Mouse (Mus musculus) MEL (cell line): ENCODE data around the gene Gm12830.

ENCODE experiments used
- CHD2 ChIP-seq: IDR thresholded peaks from 2 replicates; pipeline ENCODE4 v1.6.1; 2011; ENCODE audit warnings: low read length, improper control_type of control experiment
- CTCF ChIP-seq, 3 experiments: IDR thresholded peaks in 2 of 3; conservative IDR thresholded peaks in 1 of 3; 2 replicates each; pipeline ENCODE4 v1.5.1; 2011 to 2012; ENCODE audit warnings: low read length in 3 of 3, low read depth in 2 of 3, mild to moderate bottlenecking in 2 of 3, improper control_type of control experiment in 1 of 3, inconsistent platforms in 1 of 3, mixed read lengths in 1 of 3, moderate library complexity in 1 of 3; ENCODE audit not compliant: control insufficient read depth in 1 of 3, insufficient read depth in 1 of 3, poor library complexity in 1 of 3, severe bottlenecking in 1 of 3
- E2F4 ChIP-seq: IDR thresholded peaks from 2 replicates; pipeline ENCODE4 v1.6.1; 2011; ENCODE audit warnings: low read depth, low read length, improper control_type of control experiment, borderline replicate concordance
- EP300 ChIP-seq, 2 experiments: IDR thresholded peaks; 2 replicates each; pipeline ENCODE4 v1.6.1; 2011; ENCODE audit warnings: improper control_type of control experiment in 2 of 2, low read length in 2 of 2, low read depth in 1 of 2, mild to moderate bottlenecking in 1 of 2
- MAZ ChIP-seq: IDR thresholded peaks from 2 replicates; pipeline ENCODE4 v1.6.1; 2012; ENCODE audit warnings: low read depth, mild to moderate bottlenecking, inconsistent platforms, low read length, improper control_type of control experiment
- POLR2A ChIP-seq, 2 experiments: IDR thresholded peaks; 2 replicates each; pipeline ENCODE4 v1.6.1; 2011 to 2012; ENCODE audit warnings: low read length in 2 of 2, mild to moderate bottlenecking in 2 of 2, control low read depth in 1 of 2, improper control_type of control experiment in 1 of 2, low read depth in 1 of 2, moderate library complexity in 1 of 2; ENCODE audit not compliant: control insufficient read depth in 1 of 2, insufficient read depth in 1 of 2, poor library complexity in 1 of 2
- POLR2AphosphoS2 ChIP-seq: IDR thresholded peaks from 2 replicates; pipeline ENCODE4 v1.6.1; 2011; ENCODE audit warnings: low read length, improper control_type of control experiment
- RCOR1 ChIP-seq: IDR thresholded peaks from 2 replicates; pipeline ENCODE4 v1.6.1; 2012; ENCODE audit warnings: low read depth, mild to moderate bottlenecking, inconsistent platforms, low read length, improper control_type of control experiment
- UBTF ChIP-seq: IDR thresholded peaks from 2 replicates; pipeline ENCODE4 v1.6.1; 2012; ENCODE audit warnings: low read depth, mild to moderate bottlenecking, inconsistent platforms, low read length, improper control_type of control experiment, moderate library complexity, borderline replicate concordance; ENCODE audit not compliant: insufficient read depth
- USF1 ChIP-seq: IDR thresholded peaks from 2 replicates; pipeline ENCODE4 v1.6.1; 2014; ENCODE audit warnings: low read depth, mild to moderate bottlenecking, inconsistent platforms, low read length, improper control_type of control experiment, moderate library complexity
- ZKSCAN1 ChIP-seq: IDR thresholded peaks from 2 replicates; pipeline ENCODE4 v1.6.1; 2012; ENCODE audit warnings: low read depth, mild to moderate bottlenecking, inconsistent platforms, low read length, improper control_type of control experiment, moderate library complexity
- ZNF384 ChIP-seq: IDR thresholded peaks from 2 replicates; pipeline ENCODE4 v1.6.1; 2012; ENCODE audit warnings: low read depth, mild to moderate bottlenecking, inconsistent platforms, low read length, improper control_type of control experiment

DNA sequence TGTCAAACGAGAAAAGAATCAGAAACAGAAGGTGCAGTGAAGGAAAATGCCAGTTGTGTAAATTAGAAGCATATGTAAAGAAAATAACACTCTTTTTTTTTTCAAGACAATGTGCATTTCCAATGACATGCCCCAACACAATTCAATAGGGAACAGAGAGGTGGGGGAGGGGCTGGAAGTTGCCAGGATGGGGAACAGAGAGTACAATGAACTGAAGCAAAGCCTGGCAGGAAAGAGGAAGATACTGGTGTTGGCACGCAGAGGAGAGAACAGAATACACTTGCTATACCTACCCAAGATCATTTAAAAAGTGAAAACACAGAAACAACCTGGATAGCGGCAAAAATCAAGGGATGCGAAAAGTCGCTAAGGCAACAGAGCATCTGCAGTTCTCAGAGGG, 41.6 kb downstream of the Gm12830 start:
- no peak for TF ChIP-seq CHD2
- TF ChIP-seq POLR2A (IDR thresholded peaks at IDR 0.05; ENCODE audit: control insufficient read depth in 1 of 2, insufficient read depth in 1 of 2, low read depth in 1 of 2, low read length in 2 of 2, poor library complexity in 1 of 2), result no peak
- no peak for TF ChIP-seq EP300 (IDR thresholded peaks at IDR 0.05; ENCODE audit: low read depth in 1 of 2, low read length in 2 of 2)
- TF ChIP-seq POLR2AphosphoS2, result no peak
- no peak for TF ChIP-seq ZKSCAN1
- no peak for TF ChIP-seq USF1
- no peak for TF ChIP-seq ZNF384
- TF ChIP-seq CTCF (IDR thresholded peaks at IDR 0.05 in 2 of 3, conservative IDR thresholded peaks at IDR 0.05 in 1 of 3; ENCODE audit: control insufficient read depth in 1 of 3, insufficient read depth in 1 of 3, low read depth in 2 of 3, low read length in 3 of 3, poor library complexity in 1 of 3, severe bottlenecking in 1 of 3), result no peak
- TF ChIP-seq MAZ, result no peak
- no peak for TF ChIP-seq RCOR1
- no peak for TF ChIP-seq E2F4
- TF ChIP-seq UBTF, result no peak
